20 mouse cellular contexts compared by ENCODE assay signal in the genomic region with DNA sequence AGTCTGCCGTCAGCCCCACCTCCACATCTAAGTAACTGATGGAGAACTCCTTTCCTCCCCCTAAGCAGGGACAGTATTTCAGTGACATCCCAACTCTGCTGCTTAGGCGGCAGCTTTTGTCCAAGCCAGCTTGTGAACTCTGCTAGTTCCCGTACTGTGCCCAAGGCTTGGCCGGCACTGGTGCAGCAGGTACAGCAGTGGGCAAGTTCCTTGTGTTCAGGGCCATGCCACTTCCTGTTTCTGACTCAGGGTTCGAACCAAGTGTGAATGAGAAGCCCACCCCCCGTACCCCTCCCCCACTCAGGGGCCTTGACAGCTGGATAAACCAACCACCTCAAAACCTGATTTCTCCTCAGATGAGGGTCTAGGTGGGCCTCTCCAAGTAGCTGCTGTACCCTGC. TPM values are rescaled to one million over a fixed set of nuclear protein-coding genes. Genes with fewer than 3 reads are reported as not detected.
DNase-seq lines count a peak whose midpoint lies in the region; ATAC-seq and TF ChIP-seq lines count a peak whose summit lies in the region.
"Had no signal": no experiment of that assay in that cellular context is flagged by ENCODE, and none has a peak within 500 bp of the region (broad histone marks: within the 10 kb centered on the region; RNA-seq: fewer than 3 reads in every experiment).

No protein-coding gene starts in this region.

- H3K4me3 ChIP-seq in embryonic facial prominence, embryonic 12.5 days, result no peak overlapping the region
- no peak overlapping the region for H3K4me3 ChIP-seq in embryonic facial prominence, embryonic 10.5 days
- no peak overlapping the region for H3K4me3 ChIP-seq in kidney, embryonic 14.5 days (ENCODE audit: low read length)
- no peak overlapping the region for H3K4me3 ChIP-seq in myocyte
- H3K4me3 ChIP-seq: forebrain, embryonic 15.5 days; hindbrain, embryonic 13.5 days; neural tube, embryonic 15.5 days had no signal

- H3K27ac ChIP-seq in embryonic facial prominence, embryonic 12.5 days, result no peak overlapping the region
- H3K27ac ChIP-seq in embryonic facial prominence, embryonic 10.5 days (replicated peaks), result no peak overlapping the region
- no peak overlapping the region for H3K27ac ChIP-seq in kidney, embryonic 14.5 days (ENCODE audit: low read depth, low read length)
- H3K27ac ChIP-seq: forebrain, embryonic 15.5 days; hindbrain, embryonic 13.5 days; macrophage; neural tube, embryonic 15.5 days had no signal

- no peaks in the 10 kb centered on the region for H3K79me2 ChIP-seq in myocyte (ENCODE audit: control insufficient read depth, insufficient read depth)

- H3K27me3 ChIP-seq in embryonic facial prominence, embryonic 12.5 days, result no peaks in the 10 kb centered on the region
- no peaks in the 10 kb centered on the region for H3K27me3 ChIP-seq in embryonic facial prominence, embryonic 10.5 days (replicated peaks; ENCODE audit: low read depth, poor library complexity, severe bottlenecking)
- no peaks in the 10 kb centered on the region for H3K27me3 ChIP-seq in kidney, embryonic 14.5 days (ENCODE audit: control insufficient read depth, insufficient read depth, low read length)
- H3K27me3 ChIP-seq in myocyte (ENCODE audit: control insufficient read depth, insufficient read depth, insufficient read length), result no peaks in the 10 kb centered on the region
- H3K27me3 ChIP-seq: forebrain, embryonic 15.5 days; hindbrain, embryonic 13.5 days; neural tube, embryonic 15.5 days had no signal

- peaks cover 31% of the 10 kb centered on the region for H3K36me3 ChIP-seq in embryonic facial prominence, embryonic 12.5 days
- H3K36me3 ChIP-seq in embryonic facial prominence, embryonic 10.5 days (replicated peaks), result peaks cover 48% of the 10 kb centered on the region
- H3K36me3 ChIP-seq in kidney, embryonic 14.5 days (ENCODE audit: control insufficient read depth, insufficient read depth, low read length), result peaks cover 32% of the 10 kb centered on the region
- H3K36me3 ChIP-seq in myocyte (ENCODE audit: control insufficient read depth, insufficient read depth), result peaks cover 12% of the 10 kb centered on the region

- no peak for DNase-seq in embryonic facial prominence, embryonic 10.5 days (ENCODE audit: low spot score)
- DNase-seq in kidney, postnatal 14 days, result no peak
- DNase-seq in A20 (ENCODE audit: low read depth, low spot score), result peak; percentile 30
- DNase-seq in layer of hippocampus, postnatal 10 days (ENCODE audit: low spot score in 2 of 2), result no peak
- DNase-seq in layer of hippocampus, adult 11-12 months (ENCODE audit: low spot score), result no peak
- DNase-seq: adrenal gland, postnatal 25 days; cerebellum, adult 8-10 months; cerebellum, postnatal 36 days; gastrocnemius, postnatal 10 days; heart, adult 18-20 months; heart, postnatal 10 days; kidney, adult 2 months had no signal

- no peak for TF ChIP-seq POLR2A in myocyte (IDR thresholded peaks at IDR 0.05; ENCODE audit: insufficient read length, low read depth)

- H3ac ChIP-seq in myocyte (ENCODE audit: control insufficient read depth, insufficient read length), result no peak overlapping the region

- WGBS in embryonic facial prominence, embryonic 12.5 days, result 65% methylated on average over 6 of the region's 6 CpGs
- 79% methylated on average over 6 of the region's 6 CpGs for WGBS in embryonic facial prominence, embryonic 10.5 days
- 53% methylated on average over 6 of the region's 6 CpGs for WGBS in kidney, embryonic 14.5 days

- H3K9me3 ChIP-seq in embryonic facial prominence, embryonic 12.5 days, result no peaks in the 10 kb centered on the region
- no peaks in the 10 kb centered on the region for H3K9me3 ChIP-seq in embryonic facial prominence, embryonic 10.5 days
- no peaks in the 10 kb centered on the region for H3K9me3 ChIP-seq in kidney, embryonic 14.5 days (ENCODE audit: control insufficient read depth, low read length)
- H3K9me3 ChIP-seq: forebrain, embryonic 15.5 days; hindbrain, embryonic 13.5 days; neural tube, embryonic 15.5 days had no signal

- no peaks in the 10 kb centered on the region for H3K4me1 ChIP-seq in embryonic facial prominence, embryonic 12.5 days
- peaks cover 29% of the 10 kb centered on the region for H3K4me1 ChIP-seq in embryonic facial prominence, embryonic 10.5 days
- no peaks in the 10 kb centered on the region; the same call in 1 of the 2 replicates for H3K4me1 ChIP-seq in kidney, embryonic 14.5 days (ENCODE audit: control insufficient read depth, insufficient read depth, low read length)
- H3K4me1 ChIP-seq: forebrain, embryonic 15.5 days; neural tube, embryonic 15.5 days had no signal

- no peak overlapping the region for H3K4me2 ChIP-seq in embryonic facial prominence, embryonic 12.5 days (replicated peaks)
- H3K4me2 ChIP-seq in kidney, embryonic 14.5 days (replicated peaks; ENCODE audit: low read depth, low read length), result no peak overlapping the region
- no peak overlapping the region for H3K4me2 ChIP-seq in myocyte (ENCODE audit: low read depth)
- H3K4me2 ChIP-seq: forebrain, embryonic 15.5 days; hindbrain, embryonic 13.5 days; midbrain, embryonic 11.5 days; neural tube, embryonic 15.5 days had no signal

- 0 out of 2 replicates have a peak, but pooled peaks have one; percentile 30 for ATAC-seq in embryonic facial prominence, embryonic 12.5 days (ENCODE audit: insufficient number of reproducible peaks, insufficient read depth, low FRiP score, low TSS enrichment)
- peak; percentile 18; the same call in 1 of the 2 replicates for ATAC-seq in kidney, embryonic 14.5 days (ENCODE audit: low FRiP score, low TSS enrichment)
- ATAC-seq: forebrain, embryonic 15.5 days had no signal

- no peak overlapping the region for H3K9ac ChIP-seq in embryonic facial prominence, embryonic 12.5 days
- H3K9ac ChIP-seq in kidney, embryonic 14.5 days (ENCODE audit: low read depth, low read length), result no peak overlapping the region
- H3K9ac ChIP-seq: forebrain, embryonic 15.5 days; hindbrain, embryonic 13.5 days; neural tube, embryonic 15.5 days had no signal

TF ChIP-seq in myocyte, 11 proteins besides CTCF, POLR2A, EP300 and RAD21:
- peak; percentile 44 for TF ChIP-seq POLR2AphosphoS2 (IDR thresholded peaks at IDR 0.05; ENCODE audit: insufficient read length, low read depth)
- TF ChIP-seq USF1 (IDR thresholded peaks at IDR 0.05; ENCODE audit: low read depth), result no peak

RNA-seq across cellular contexts. Expression of a gene that starts 49.1 kb away (rescaled TPM):
- 75.2 and 75.4 TPM in 2 replicates for polyA plus RNA-seq in embryonic facial prominence, embryonic 12.5 days (2016; fragmentation: Nextera tagmentation; extraction: Ambion mirVana)
- polyA plus RNA-seq in embryonic facial prominence, embryonic 10.5 days (2016; fragmentation: Nextera tagmentation; extraction: Ambion mirVana), result 80.2 and 82.2 TPM in 2 replicates
- polyA plus RNA-seq in kidney, embryonic 14.5 days (2014; fragmentation: Nextera tagmentation; extraction: Ambion mirVana), result 38.9 and 77.9 TPM in 2 replicates
- polyA plus RNA-seq in myocyte (2012; fragmentation: generic; extraction: Trizol), result 17.5 TPM
- 10 to 100 TPM; 27.6 to 28.9 TPM for total RNA-seq in layer of hippocampus, postnatal 10 days (2021)

RNA-seq across cellular contexts. Expression of a gene that starts 49.1 kb away (rescaled TPM):
- polyA plus RNA-seq in embryonic facial prominence, embryonic 12.5 days (2016; fragmentation: Nextera tagmentation; extraction: Ambion mirVana), result 75.6 and 78.7 TPM in 2 replicates
- 87.4 and 88.6 TPM in 2 replicates for polyA plus RNA-seq in embryonic facial prominence, embryonic 10.5 days (2016; fragmentation: Nextera tagmentation; extraction: Ambion mirVana)
- polyA plus RNA-seq in kidney, embryonic 14.5 days (2014; fragmentation: Nextera tagmentation; extraction: Ambion mirVana), result 45.8 and 81.3 TPM in 2 replicates
- polyA plus RNA-seq in myocyte (2012; fragmentation: generic; extraction: Trizol), result 1.2 TPM
- 1 to 10 TPM; 2.1 to 3.0 TPM for total RNA-seq in layer of hippocampus, postnatal 10 days (2021)

Comparison
In these comparisons a context has a peak if more than half of its experiments do, and no peak if none do; other contexts are left out.
1. RNA of a gene that starts 49.1 kb away (polyA plus RNA-seq): 87.4 to 88.6 TPM in embryonic facial prominence, embryonic 10.5 days, 45.8 to 81.3 TPM in kidney, embryonic 14.5 days and 75.6 to 78.7 TPM in embryonic facial prominence, embryonic 12.5 days; 1.2 TPM in myocyte (single experiment); every median in the first group is over 10 times any median in the second.